Mouse (Mus musculus): ENCODE measurements around the gene Abca14. TPM values are rescaled to one million over a fixed set of nuclear protein-coding genes. Genes with fewer than 3 reads are reported as not detected.

Gene Abca14
- 0.43 TPM in 1 of 2 replicates, not detected in the other for polyA plus RNA-seq (2016; fragmentation: Nextera tagmentation; extraction: Ambion mirVana)

DNA sequence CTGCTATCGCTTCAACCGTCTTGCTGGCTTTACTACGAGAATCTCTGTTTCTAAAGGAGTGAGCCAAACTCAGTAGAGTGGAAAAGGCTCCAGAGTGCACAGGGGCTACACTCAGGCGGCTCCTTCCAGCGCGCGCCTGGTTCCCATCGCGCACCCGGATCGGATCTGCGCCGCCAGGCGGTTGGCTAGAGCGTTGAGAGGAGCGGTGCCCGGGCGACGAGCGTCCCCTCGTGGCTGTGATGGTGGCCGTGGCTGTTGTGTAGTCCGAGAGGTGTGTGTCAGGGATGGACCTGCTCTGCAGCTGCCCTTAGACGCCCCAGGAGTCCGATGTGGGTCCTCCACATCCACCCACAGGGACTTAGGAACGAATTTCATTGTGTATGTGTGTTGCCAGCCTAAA is at the start of gene Abca14:
Abca14 (plus strand) TSS at position 173 of the 400 bp plus-strand sequence.
- Histone ChIP-seq H3K9ac (no peak within 1 kb of the TSS), H3K4me3 (no peak within 1 kb of the TSS), H3K4me1 (no peaks in the 10 kb centered on the region), H3K4me2 (no peak within 1 kb of the TSS), H3K36me3 (no peaks in the 10 kb centered on the region), H3K27ac (no peak within 1 kb of the TSS), H3K27me3 (replicated peaks) (peaks cover 28% of the 10 kb centered on the region), H3K9me3 (replicated peaks) (no peaks in the 10 kb centered on the region)
- peak; percentile 57 for ATAC-seq
- WGBS (ENCODE audit: insufficient replicate concordance) = 7% methylated on average over 26 of the region's 26 CpGs

DNA sequence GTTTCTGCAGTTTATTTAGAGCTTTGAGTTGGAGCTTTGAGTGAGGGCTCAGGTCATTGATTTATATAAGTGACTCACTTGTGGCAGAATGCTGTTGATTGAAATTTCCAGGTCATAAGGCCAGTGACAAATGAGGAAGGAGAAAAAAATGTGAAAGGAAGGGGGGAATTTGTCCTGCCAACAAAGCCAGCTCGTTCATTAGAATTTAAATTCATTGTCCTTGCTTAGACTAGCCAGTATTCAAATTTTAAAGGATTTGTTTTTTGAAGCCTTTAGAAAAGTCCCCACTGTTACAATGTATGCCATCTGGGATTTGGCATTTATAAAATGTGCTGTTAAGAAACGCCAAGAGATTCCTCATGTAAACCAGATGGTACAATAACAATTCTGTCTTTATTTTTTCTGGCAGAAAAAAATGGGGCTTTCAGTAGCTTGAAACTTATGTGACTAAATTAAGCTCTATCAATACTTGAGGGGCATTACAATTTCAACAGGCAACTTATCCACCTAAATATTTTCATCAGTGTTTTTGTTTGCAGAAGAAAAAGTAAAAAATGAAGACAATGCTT is 46.8 kb upstream of the Abca14 start:
- Histone ChIP-seq H3K36me3 (no peaks in the 10 kb centered on the region), H3K27ac (no peak overlapping the region), H3K4me2 (no peak overlapping the region), H3K9me3 (replicated peaks) (no peaks in the 10 kb centered on the region), H3K27me3 (replicated peaks) (no peaks in the 10 kb centered on the region), H3K9ac (no peak overlapping the region), H3K4me3 (no peak overlapping the region), H3K4me1 (no peaks in the 10 kb centered on the region)
- ATAC-seq = no peak
- 40% methylated on average over 2 of the region's 2 CpGs for WGBS (ENCODE audit: insufficient replicate concordance)

DNA sequence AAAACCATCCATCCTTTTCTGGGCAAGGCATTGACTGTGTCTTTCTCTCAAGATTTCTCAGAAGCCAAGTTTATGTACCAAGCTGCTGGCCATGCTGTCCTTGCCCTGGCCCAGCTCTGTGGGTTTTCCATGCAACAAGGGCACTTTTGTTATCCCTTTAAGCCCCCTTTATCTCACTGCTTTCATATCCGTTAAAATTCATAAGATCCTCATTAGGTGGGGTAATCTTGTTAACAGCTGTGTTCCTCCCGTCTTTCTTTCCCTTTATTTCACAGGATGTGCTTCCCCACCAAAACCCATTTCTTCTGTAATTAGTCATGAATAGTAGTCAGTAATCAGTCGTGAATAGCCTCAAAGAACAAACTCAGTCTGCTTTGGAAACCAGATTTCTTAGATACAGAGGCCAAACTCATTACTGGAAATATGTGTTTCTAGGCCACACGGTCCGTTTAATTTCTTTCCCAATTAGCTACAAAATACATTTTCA is 46.1 kb upstream of the Abca14 start:
- 52% methylated on average over 5 of the region's 5 CpGs for WGBS (ENCODE audit: insufficient replicate concordance)
- ATAC-seq = no peak
- no peaks in the 10 kb centered on the region for H3K4me1 ChIP-seq
- H3K4me2 ChIP-seq = no peak overlapping the region
- H3K4me3 ChIP-seq = no peak overlapping the region
- no peaks in the 10 kb centered on the region for H3K36me3 ChIP-seq
- H3K9me3 ChIP-seq (replicated peaks) = no peaks in the 10 kb centered on the region
- H3K27ac ChIP-seq = no peak overlapping the region
- no peaks in the 10 kb centered on the region for H3K27me3 ChIP-seq (replicated peaks)
- H3K9ac ChIP-seq = no peak overlapping the region

GRCm38 (mm10) chr7:120158121-120158613 is 45.6 kb upstream of the Abca14 start:
- no peak overlapping the region for H3K9ac ChIP-seq
- H3K9me3 ChIP-seq (replicated peaks) = no peaks in the 10 kb centered on the region
- no peak for ATAC-seq
- H3K27ac ChIP-seq = no peak overlapping the region
- H3K4me2 ChIP-seq = no peak overlapping the region
- H3K36me3 ChIP-seq = no peaks in the 10 kb centered on the region
- H3K27me3 ChIP-seq (replicated peaks) = no peaks in the 10 kb centered on the region
- WGBS (ENCODE audit: insufficient replicate concordance) = 35% methylated on average over 4 of the region's 4 CpGs
- no peaks in the 10 kb centered on the region for H3K4me1 ChIP-seq
- no peak overlapping the region for H3K4me3 ChIP-seq

DNA sequence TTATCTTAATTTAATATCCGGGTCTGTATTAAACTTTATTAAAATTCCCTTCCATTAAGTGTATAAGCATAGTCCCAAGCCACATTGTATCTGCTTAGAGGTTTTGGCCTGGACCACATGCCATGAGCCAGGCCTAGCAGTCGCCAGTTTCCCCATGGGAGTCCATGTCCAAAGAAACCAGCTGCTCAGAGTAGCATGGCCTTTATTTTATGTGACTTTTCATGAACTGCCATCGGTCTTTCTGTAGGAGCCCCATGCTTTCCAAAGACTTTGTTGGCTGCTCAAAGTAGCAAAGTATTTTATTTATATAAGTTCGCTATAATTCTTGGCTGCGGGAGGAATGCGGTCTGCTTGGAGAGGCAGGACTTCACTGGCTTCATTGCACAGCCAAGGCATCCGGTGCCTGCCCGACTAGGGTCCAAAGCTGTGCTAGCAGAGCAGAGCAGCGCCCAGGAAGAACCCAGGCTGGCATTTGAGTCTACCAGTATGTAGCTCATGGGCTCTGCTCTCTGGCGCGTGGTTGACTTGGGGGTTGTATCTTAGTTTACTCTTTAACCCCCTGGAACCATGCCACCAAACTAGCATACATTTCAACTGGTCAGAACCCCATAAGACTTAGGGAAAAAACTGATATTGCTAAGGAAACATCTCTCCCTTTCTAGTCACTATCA is 40.0 kb upstream of the Abca14 start:
- Histone ChIP-seq H3K27me3 (replicated peaks) (no peaks in the 10 kb centered on the region), H3K36me3 (no peaks in the 10 kb centered on the region), H3K27ac (no peak overlapping the region), H3K9me3 (replicated peaks) (no peaks in the 10 kb centered on the region), H3K4me2 (no peak overlapping the region), H3K9ac (no peak overlapping the region), H3K4me3 (no peak overlapping the region), H3K4me1 (no peaks in the 10 kb centered on the region)
- no peak for ATAC-seq
- 76% methylated on average over 11 of the region's 11 CpGs for WGBS (ENCODE audit: insufficient replicate concordance)

DNA sequence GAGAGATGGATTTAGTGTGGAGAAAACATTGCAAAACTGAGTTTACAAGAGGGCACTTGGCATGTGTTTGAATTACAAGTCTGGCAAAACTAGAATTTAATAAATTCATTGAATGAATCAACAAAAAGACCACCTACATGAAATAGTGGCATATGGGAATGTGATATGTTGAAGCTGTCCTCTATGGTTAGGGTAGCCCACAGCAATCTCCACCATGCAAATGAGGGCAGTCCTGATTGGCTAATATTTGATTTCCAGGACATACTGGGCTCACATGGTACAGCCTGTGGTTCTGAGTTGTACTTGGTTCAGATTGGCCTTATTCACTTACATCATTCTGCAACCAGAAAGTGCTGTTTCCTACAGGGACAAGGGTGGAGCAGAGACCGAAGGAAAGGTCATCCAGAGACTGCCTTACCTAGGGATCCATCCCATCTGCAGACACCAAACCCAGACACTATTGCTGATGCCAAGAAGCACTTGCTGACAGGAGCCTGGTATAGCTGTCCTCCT is 31.5 kb upstream of the Abca14 start:
- Histone ChIP-seq H3K9ac (no peak overlapping the region), H3K4me2 (no peak overlapping the region), H3K4me1 (no peaks in the 10 kb centered on the region), H3K9me3 (replicated peaks) (no peaks in the 10 kb centered on the region), H3K4me3 (no peak overlapping the region), H3K27me3 (replicated peaks) (no peaks in the 10 kb centered on the region), H3K27ac (no peak overlapping the region), H3K36me3 (no peaks in the 10 kb centered on the region)
- no peak for ATAC-seq
- WGBS (ENCODE audit: insufficient replicate concordance) = 61% methylated on average over 1 of the region's 1 CpGs

DNA sequence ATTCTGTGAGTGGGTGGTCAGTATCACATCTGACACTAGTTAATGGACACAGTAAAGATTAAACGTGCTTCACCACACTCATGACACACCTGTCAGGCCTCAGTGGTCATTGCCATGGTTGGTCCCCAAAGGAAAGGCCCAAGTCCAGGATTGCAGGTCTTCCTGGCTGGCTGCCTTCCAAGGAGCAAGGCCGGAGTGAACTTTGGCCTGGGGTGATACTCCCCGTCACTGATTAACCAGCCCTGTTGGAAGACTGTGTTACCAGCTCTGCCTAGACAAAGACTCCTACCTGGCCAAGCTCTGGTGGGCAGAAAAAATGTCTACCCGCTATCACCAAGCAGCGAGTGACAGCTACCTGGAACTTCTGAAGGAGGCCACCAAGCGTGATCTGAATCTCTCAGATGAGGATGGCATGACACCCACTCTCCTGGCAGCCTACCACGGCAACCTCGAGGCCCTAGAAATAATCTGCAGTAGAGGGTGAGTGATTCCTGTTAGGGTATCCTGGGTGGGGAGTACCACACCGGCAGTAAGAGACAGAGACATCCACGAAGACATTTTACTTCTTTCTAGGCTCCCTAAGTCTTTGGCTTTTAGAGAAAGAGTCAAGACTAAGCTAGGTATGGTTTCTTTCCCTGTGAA is 30.0 kb upstream of the Abca14 start, which contains the start of gene Anks4b:
Anks4b (plus strand) TSS at position 256 of the 642 bp plus-strand sequence.
- peak; percentile 66 for ATAC-seq

DNA sequence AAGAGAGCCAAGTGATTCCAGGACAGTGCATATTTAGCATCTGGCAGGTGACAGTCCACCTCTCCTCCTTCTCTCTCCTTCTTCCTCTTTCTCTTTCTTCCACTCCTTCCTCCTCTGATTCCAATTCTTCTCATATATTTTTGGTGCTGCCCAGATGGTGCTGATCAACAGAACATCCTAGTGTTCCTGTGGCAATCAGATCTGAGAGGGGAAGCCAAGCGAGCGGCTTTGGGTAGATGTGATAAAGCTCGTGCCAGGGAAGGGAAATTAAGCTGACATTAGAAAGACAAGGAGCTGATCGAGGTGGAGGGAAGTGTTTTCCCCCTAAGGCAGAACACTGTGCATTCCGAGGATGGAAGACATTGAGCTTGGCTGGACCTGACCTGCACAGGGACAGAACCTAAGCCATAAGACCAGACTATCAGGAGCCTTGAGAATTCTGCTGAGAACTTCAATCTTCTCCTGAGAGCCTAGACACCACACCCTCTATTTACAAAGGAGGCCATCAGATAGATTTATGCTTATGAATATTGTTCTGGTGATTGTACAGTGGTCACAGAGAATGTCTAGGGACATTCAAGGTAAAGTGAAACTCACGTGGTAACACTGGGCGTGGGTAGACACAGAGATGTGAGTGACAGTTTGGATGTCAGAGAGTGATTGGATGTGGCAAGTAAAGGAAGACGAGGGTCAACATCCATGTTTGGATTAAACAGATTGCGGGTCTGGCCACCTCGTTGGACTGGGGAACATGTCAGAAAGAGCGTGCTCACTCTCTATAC is 28.8 kb upstream of the Abca14 start:
- no peaks in the 10 kb centered on the region for H3K9me3 ChIP-seq (replicated peaks)
- H3K36me3 ChIP-seq = no peaks in the 10 kb centered on the region
- H3K9ac ChIP-seq = no peak overlapping the region
- peak overlapping the region; percentile 43 for H3K4me2 ChIP-seq
- H3K27ac ChIP-seq = no peak overlapping the region
- H3K4me1 ChIP-seq = no peaks in the 10 kb centered on the region
- H3K4me3 ChIP-seq = peak overlapping the region; percentile 24
- 54% methylated on average over 11 of the region's 11 CpGs for WGBS (ENCODE audit: insufficient replicate concordance)
- no peaks in the 10 kb centered on the region for H3K27me3 ChIP-seq (replicated peaks)
- 0 out of 2 replicates have a peak, but pooled peaks have one; percentile 34 for ATAC-seq

More for the DNA sequence above, 30.0 kb upstream of the Abca14 start, which contains the start of gene Anks4b:
- H3K9me3 ChIP-seq (replicated peaks) = no peaks in the 10 kb centered on the region
- H3K4me1 ChIP-seq = no peaks in the 10 kb centered on the region
- no peaks in the 10 kb centered on the region for H3K36me3 ChIP-seq
- H3K27ac ChIP-seq = no peak within 1 kb of the TSS
- H3K4me2 ChIP-seq = peak within 1 kb of the TSS; percentile 43
- peak within 1 kb of the TSS; percentile 24 for H3K4me3 ChIP-seq
- no peaks in the 10 kb centered on the region for H3K27me3 ChIP-seq (replicated peaks)
- H3K9ac ChIP-seq = no peak within 1 kb of the TSS
- 62% methylated on average over 10 of the region's 10 CpGs for WGBS (ENCODE audit: insufficient replicate concordance)

GRCm38 (mm10) chr7:120177611-120178010 is 26.1 kb upstream of the Abca14 start:
- H3K4me1 ChIP-seq = no peaks in the 10 kb centered on the region
- WGBS (ENCODE audit: insufficient replicate concordance) = 59% methylated on average over 3 of the region's 3 CpGs

GRCm38 (mm10) chr7:120178935-120179334 is 24.8 kb upstream of the Abca14 start:
- ATAC-seq = no peak
- H3K9ac ChIP-seq = no peak overlapping the region
- no peak overlapping the region for H3K4me3 ChIP-seq
- no peaks in the 10 kb centered on the region for H3K36me3 ChIP-seq
- H3K4me1 ChIP-seq = no peaks in the 10 kb centered on the region
- H3K4me2 ChIP-seq = no peak overlapping the region
- WGBS (ENCODE audit: insufficient replicate concordance) = 25% methylated on average over 2 of the region's 2 CpGs
- H3K27ac ChIP-seq = no peak overlapping the region
- no peaks in the 10 kb centered on the region for H3K27me3 ChIP-seq (replicated peaks)
- H3K9me3 ChIP-seq (replicated peaks) = no peaks in the 10 kb centered on the region

More at GRCm38 (mm10) chr7:120177611-120178010, 26.1 kb upstream of the Abca14 start:
- H3K36me3 ChIP-seq = no peaks in the 10 kb centered on the region
- H3K4me3 ChIP-seq = no peak overlapping the region
- no peak overlapping the region for H3K27ac ChIP-seq
- no peak overlapping the region for H3K9ac ChIP-seq
- H3K9me3 ChIP-seq (replicated peaks) = no peaks in the 10 kb centered on the region
- no peaks in the 10 kb centered on the region for H3K27me3 ChIP-seq (replicated peaks)
- no peak overlapping the region for H3K4me2 ChIP-seq
- no peak for ATAC-seq

DNA sequence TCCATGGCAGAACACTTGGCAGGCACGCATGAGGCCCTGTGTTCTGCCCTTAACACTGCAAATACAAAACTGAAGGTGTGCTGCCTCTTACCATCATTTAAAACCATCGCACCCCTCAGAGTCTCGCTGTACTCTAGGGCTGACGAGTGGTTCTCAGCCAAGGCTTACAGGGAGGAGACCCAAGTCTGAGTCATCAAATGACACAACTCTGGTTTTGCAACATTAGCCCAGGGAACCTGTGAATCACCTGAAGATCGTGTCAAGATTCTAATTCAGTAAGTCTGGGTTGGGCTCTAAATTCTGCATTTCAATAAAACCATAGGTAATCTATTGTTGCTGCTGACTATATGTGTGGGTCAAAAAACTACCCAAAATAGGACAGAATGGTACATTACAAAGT is 23.2 kb upstream of the Abca14 start:
- H3K9me3 ChIP-seq (replicated peaks) = no peaks in the 10 kb centered on the region
- H3K36me3 ChIP-seq = no peaks in the 10 kb centered on the region
- no peak overlapping the region for H3K27ac ChIP-seq
- H3K4me2 ChIP-seq = no peak overlapping the region
- H3K4me3 ChIP-seq = no peak overlapping the region
- no peak overlapping the region for H3K9ac ChIP-seq
- no peak for ATAC-seq
- H3K4me1 ChIP-seq = no peaks in the 10 kb centered on the region
- H3K27me3 ChIP-seq (replicated peaks) = no peaks in the 10 kb centered on the region
- 59% methylated on average over 5 of the region's 5 CpGs for WGBS (ENCODE audit: insufficient replicate concordance)

Measured in liver, embryonic 12.5 days (tissue).